Mouse (Mus musculus) kidney, embryonic 14.5 days (tissue): Measurements from ENCODE around the gene Spib. TPM values are rescaled to one million over a fixed set of nuclear protein-coding genes. Genes with fewer than 3 reads are reported as not detected.
A peak's percentile ranks its signal among the peaks of the same experiment; 100 is the strongest.

Experiments used
- ATAC-seq: fragments of 200-750 bp; cut with Nextera tagmentation; 2 replicates; pipeline ENCODE4 v1.8.0; 2017; ENCODE audit warnings: moderate number of reproducible peaks, mild to moderate bottlenecking, moderate TSS enrichment, moderate library complexity; ENCODE audit not compliant: low FRiP score, low TSS enrichment
- H3K27ac ChIP-seq: fragments of 300-500 bp; sonication (generic); 2 replicates; pipeline ENCODE4 v1.5.1; 2014; ENCODE audit warnings: low read depth, mild to moderate bottlenecking, low read length, moderate library complexity, mixed read lengths
- H3K27me3 ChIP-seq: fragments of 300-500 bp; sonication (generic); 2 replicates; pipeline ENCODE4 v1.6.1; 2014; ENCODE audit warnings: mild to moderate bottlenecking, low read length; ENCODE audit not compliant: control insufficient read depth, insufficient read depth
- H3K36me3 ChIP-seq: fragments of 300-500 bp; sonication (generic); 2 replicates; pipeline ENCODE4 v1.6.1; 2014; ENCODE audit warnings: low read length, mixed read lengths; ENCODE audit not compliant: control insufficient read depth, insufficient read depth
- H3K4me1 ChIP-seq: fragments of 300-500 bp; sonication (generic); 2 replicates; pipeline ENCODE4 v1.6.1; 2014; ENCODE audit warnings: low read length, mixed read lengths; ENCODE audit not compliant: control insufficient read depth, insufficient read depth
- H3K4me2 ChIP-seq: fragments of 300-500 bp; sonication (generic); replicated peaks from 2 replicates; pipeline ENCODE4 v1.6.1; 2014; ENCODE audit warnings: low read depth, mild to moderate bottlenecking, low read length
- H3K4me3 ChIP-seq: fragments of 300-500 bp; sonication (generic); 2 replicates; pipeline ENCODE4 v1.5.1; 2014; ENCODE audit warnings: mild to moderate bottlenecking, low read length
- H3K9ac ChIP-seq: fragments of 300-500 bp; sonication (generic); 2 replicates; pipeline ENCODE4 v1.6.1; 2014; ENCODE audit warnings: low read depth, mild to moderate bottlenecking, low read length, moderate library complexity
- H3K9me3 ChIP-seq: fragments of 300-500 bp; sonication (generic); 2 replicates; pipeline ENCODE4 v1.6.1; 2016; ENCODE audit warnings: low read length; ENCODE audit not compliant: control insufficient read depth
- WGBS: fragments of 180-500 bp; shearing (Covaris S2); extraction: QIAGEN DNeasy Blood & Tissue Kit; methylation state at CpG from one replicate; pipeline ENCODE4 v1.1.7; 2014; 5-methylcytosine and 5-hydroxymethylcytosine counted together
- microRNA-seq: library from miRNA; unstranded; fragments of <30 nt; microRNA quantifications from one replicate; pipeline ENCODE4, GENCODE M21; 2016
- polyA plus RNA-seq: library from polyadenylated mRNA; unstranded; fragments of >200 nt; fragmentation: Nextera tagmentation; extraction: Ambion mirVana; gene quantifications from 2 replicates; pipeline ENCODE4 v1.2.1, GENCODE M21; 2014

Spib gene
- polyA plus RNA-seq, 1 experiment from 2014 or later = not detected

DNA sequence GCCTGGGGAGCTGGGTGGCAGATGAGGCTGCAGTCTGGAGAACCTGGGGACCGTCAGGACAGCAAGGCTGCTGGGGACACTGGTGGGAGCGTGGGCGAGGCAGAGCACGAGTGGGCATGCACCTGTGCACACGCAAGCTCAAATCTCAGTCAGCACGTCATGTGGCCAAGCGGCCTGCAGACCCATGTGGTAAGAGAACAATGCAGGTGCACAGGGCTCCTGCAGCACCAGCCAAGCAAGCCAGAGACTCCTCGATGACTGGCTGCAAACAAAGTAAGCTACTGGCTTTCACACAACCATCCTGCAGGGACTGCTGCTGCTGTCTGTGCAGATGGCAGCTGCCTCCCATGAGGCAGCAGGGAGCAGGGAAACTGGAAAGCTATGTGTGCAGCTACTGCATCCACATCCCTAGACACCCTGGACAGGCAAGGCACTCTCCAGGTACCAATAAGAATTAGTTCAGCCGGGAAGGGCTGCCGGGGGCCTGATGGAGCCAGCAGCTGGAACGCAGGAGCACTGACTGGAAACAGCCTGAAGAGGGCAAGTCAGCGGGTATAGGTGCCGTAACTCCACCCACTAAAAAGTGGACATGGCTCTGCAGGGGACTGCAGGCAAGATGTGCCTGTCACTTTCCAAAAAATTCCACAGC lies 44.8 kb downstream of the Spib start:
- ATAC-seq = no peak
- Histone ChIP-seq H3K36me3 (peaks cover 28% of the 10 kb centered on the region), H3K4me2 (no peak overlapping the region), H3K9ac (no peak overlapping the region), H3K27ac (no peak overlapping the region), H3K9me3 (no peaks in the 10 kb centered on the region), H3K27me3 (peaks cover 7% of the 10 kb centered on the region; the same call in 1 of the 2 replicates), H3K4me1 (no peaks in the 10 kb centered on the region), H3K4me3 (no peak overlapping the region)
- 71% methylated on average over 13 of the region's 13 CpGs for WGBS

DNA sequence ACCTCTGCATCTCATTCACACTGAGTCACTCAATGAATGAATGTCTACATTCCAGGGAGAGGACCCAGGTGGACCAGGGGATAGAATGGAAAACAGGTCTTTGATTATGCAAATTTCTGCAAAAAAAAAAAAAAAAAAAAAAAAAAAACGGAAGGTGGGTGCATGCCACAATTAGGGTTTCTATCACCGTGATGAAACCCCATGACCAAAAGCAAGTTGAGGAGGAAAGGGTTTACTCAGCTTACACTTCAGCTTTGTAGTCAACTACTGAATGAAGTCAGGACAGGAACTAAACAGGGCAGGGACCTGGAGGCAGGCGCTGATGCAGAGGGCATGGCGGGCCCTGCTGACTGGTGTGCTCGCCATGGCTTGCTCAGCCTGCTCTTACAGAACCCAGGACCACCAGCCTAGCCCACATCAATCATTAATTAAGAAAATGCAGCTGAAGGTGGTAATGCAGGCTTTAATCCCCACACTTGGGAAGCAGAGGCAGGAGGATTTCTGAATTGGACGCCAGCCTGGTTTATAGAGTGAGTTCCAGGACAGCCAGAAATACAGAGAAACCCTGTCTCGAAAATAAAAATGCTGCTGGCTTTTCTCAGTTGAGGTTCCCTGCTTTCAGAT lies 46.2 kb downstream of the Spib start:
- Histone ChIP-seq H3K4me3 (no peak overlapping the region), H3K36me3 (peaks cover 14% of the 10 kb centered on the region), H3K9ac (no peak overlapping the region), H3K27ac (no peak overlapping the region), H3K4me1 (no peaks in the 10 kb centered on the region), H3K4me2 (no peak overlapping the region), H3K9me3 (no peaks in the 10 kb centered on the region), H3K27me3 (peaks cover 7% of the 10 kb centered on the region; the same call in 1 of the 2 replicates)
- ATAC-seq = no peak
- 77% methylated on average over 7 of the region's 7 CpGs for WGBS

DNA sequence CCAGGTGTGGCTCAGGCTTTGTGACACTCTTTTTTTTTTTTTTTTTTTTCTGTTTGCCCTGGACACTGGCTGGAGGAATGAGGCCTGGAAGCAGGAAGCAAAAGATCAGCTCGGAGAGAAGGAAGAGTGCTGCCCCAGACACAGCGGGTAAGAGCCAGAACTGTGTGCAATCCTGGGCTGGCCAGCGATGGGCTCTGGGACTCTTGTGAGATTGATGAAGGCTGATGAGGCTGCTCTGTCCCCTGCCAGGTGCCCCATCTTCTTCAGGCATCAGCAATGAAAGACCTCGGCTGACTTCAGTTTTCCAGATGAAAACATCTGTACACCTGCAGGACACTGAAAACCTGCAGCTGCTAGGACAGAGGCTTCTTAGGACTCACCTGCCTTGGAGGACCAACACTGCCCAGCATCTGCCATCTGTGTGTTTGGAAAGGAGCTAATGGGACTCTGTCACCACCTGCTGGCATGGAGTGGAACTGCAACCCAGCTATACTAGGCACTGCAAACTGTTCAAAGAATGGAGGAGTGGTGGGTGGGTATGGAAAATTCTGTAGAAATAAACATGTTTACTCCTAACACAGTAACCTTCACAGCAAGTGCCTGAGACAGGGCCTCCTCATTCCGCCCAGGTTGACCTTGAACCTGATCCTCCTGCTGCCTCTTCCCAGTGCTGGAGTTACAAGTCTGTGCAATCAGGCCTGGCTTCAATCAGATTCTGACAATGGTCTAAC lies 46.9 kb downstream of the Spib start:
- no peaks in the 10 kb centered on the region for H3K4me1 ChIP-seq
- H3K27ac ChIP-seq = no peak overlapping the region
- H3K36me3 ChIP-seq = peaks cover 8% of the 10 kb centered on the region; the same call in 1 of the 2 replicates
- H3K9me3 ChIP-seq = no peaks in the 10 kb centered on the region
- no peak overlapping the region for H3K4me3 ChIP-seq
- H3K4me2 ChIP-seq = no peak overlapping the region
- 39% methylated on average over 5 of the region's 5 CpGs for WGBS
- peaks cover 7% of the 10 kb centered on the region; the same call in 1 of the 2 replicates for H3K27me3 ChIP-seq
- no peak overlapping the region for H3K9ac ChIP-seq
- peak; percentile 71 for ATAC-seq

GRCm38 (mm10) chr7:44484109-44484508 lies 47.8 kb downstream of the Spib start:
- Histone ChIP-seq H3K4me3 (no peak overlapping the region), H3K9me3 (no peaks in the 10 kb centered on the region), H3K27me3 (peaks cover 10% of the 10 kb centered on the region; the same call in 1 of the 2 replicates), H3K27ac (no peak overlapping the region), H3K4me1 (no peaks in the 10 kb centered on the region), H3K4me2 (no peak overlapping the region), H3K9ac (no peak overlapping the region), H3K36me3 (peaks cover 2% of the 10 kb centered on the region; the same call in 1 of the 2 replicates)
- no peak for ATAC-seq
- WGBS = 93% methylated on average over 1 of the region's 1 CpGs

GRCm38 (mm10) chr7:44482836-44483435 lies 48.9 kb downstream of the Spib start:
- H3K9me3 ChIP-seq = no peaks in the 10 kb centered on the region
- no peak for ATAC-seq
- no peaks in the 10 kb centered on the region for H3K36me3 ChIP-seq
- no peak overlapping the region for H3K9ac ChIP-seq
- H3K4me2 ChIP-seq = no peak overlapping the region
- H3K27ac ChIP-seq = no peak overlapping the region
- H3K4me1 ChIP-seq = no peaks in the 10 kb centered on the region
- H3K4me3 ChIP-seq = no peak overlapping the region
- WGBS = 68% methylated on average over 3 of the region's 3 CpGs
- peaks cover 10% of the 10 kb centered on the region; the same call in 1 of the 2 replicates for H3K27me3 ChIP-seq

Small RNAs within 50 kb of the gene (microRNA-seq; reads per million reads assigned to microRNA genes)
- not detected for gene Mir7053

Other genes with a start within 250 kb of the Spib start
- 3.4 TPM in 2 replicates for gene Clec11a, start 225.2 kb downstream of the Spib start, polyA plus RNA-seq
- gene Shank1, start 221.8 kb downstream of the Spib start, polyA plus RNA-seq = 1.3 and 1.9 TPM in 2 replicates
- 1.4 and 2.3 TPM in 2 replicates for gene Syt3, start 148.0 kb downstream of the Spib start, polyA plus RNA-seq
- gene 1700008O03Rik, start 146.3 kb downstream of the Spib start, polyA plus RNA-seq = 1.0 and 1.5 TPM in 2 replicates
- gene Lrrc4b, start 103.1 kb downstream of the Spib start, polyA plus RNA-seq = 0.50 and 0.70 TPM in 2 replicates
- gene Aspdh, start 66.7 kb downstream of the Spib start, polyA plus RNA-seq = 0.88 and 1.6 TPM in 2 replicates
- 64.9 and 78.9 TPM in 2 replicates for gene Josd2, start 64.1 kb downstream of the Spib start, polyA plus RNA-seq
- 122 and 138 TPM in 2 replicates for gene Emc10, start 35.5 kb downstream of the Spib start, polyA plus RNA-seq
- gene Fam71e1, start 35.5 kb downstream of the Spib start, polyA plus RNA-seq = 13.2 and 16.6 TPM in 2 replicates
- 0.06 and 0.18 TPM in 2 replicates for gene Mybpc2, start 7.4 kb downstream of the Spib start, polyA plus RNA-seq
- 51.6 and 69.5 TPM in 2 replicates for gene Pold1, start 16.8 kb upstream of the Spib start, polyA plus RNA-seq
- 69.1 and 69.8 TPM in 2 replicates for gene Nr1h2, start 21.9 kb upstream of the Spib start, polyA plus RNA-seq
- 5.0 and 7.0 TPM in 2 replicates for gene Napsa, start 40.3 kb upstream of the Spib start, polyA plus RNA-seq
- 0.18 and 0.26 TPM in 2 replicates for gene Kcnc3, start 58.6 kb upstream of the Spib start, polyA plus RNA-seq
- gene Myh14, start 138.8 kb upstream of the Spib start, polyA plus RNA-seq = 1.3 and 1.8 TPM in 2 replicates
- not detected in 2 replicates for gene Izumo2, start 176.7 kb upstream of the Spib start, polyA plus RNA-seq
- gene Vrk3, start 216.3 kb upstream of the Spib start, polyA plus RNA-seq = 35.2 and 43.4 TPM in 2 replicates
- 2.5 and 3.1 TPM in 2 replicates for gene Zfp473, start 219.0 kb upstream of the Spib start, polyA plus RNA-seq